Mouse (Mus musculus) ES-Bruce4 (cell line): Measurements from ENCODE around the gene Iqce.

Experiments
- CTCF ChIP-seq: IDR thresholded peaks from one replicate; pipeline ENCODE4 v1.8.1; 2011; ENCODE audit warnings: low read depth, low read length
- EP300 ChIP-seq: IDR thresholded peaks from 2 replicates; pipeline ENCODE4 v1.6.1; 2011; ENCODE audit warnings: low read depth, low read length; ENCODE audit not compliant: insufficient read depth
- POLR2A ChIP-seq: IDR thresholded peaks from one replicate; pipeline ENCODE4 v1.8.1; 2011; ENCODE audit warnings: low read length; ENCODE audit not compliant: insufficient read depth

- TF ChIP-seq EP300 = no peak
- peak; percentile 19 for TF ChIP-seq CTCF
- no peak for TF ChIP-seq POLR2A
Observed at GRCm38 (mm10) chr5:140750925-140751324, 48.7 kb upstream of the Iqce start.
